Mouse (Mus musculus): ENCODE measurements around the gene Tap2.

DNA sequence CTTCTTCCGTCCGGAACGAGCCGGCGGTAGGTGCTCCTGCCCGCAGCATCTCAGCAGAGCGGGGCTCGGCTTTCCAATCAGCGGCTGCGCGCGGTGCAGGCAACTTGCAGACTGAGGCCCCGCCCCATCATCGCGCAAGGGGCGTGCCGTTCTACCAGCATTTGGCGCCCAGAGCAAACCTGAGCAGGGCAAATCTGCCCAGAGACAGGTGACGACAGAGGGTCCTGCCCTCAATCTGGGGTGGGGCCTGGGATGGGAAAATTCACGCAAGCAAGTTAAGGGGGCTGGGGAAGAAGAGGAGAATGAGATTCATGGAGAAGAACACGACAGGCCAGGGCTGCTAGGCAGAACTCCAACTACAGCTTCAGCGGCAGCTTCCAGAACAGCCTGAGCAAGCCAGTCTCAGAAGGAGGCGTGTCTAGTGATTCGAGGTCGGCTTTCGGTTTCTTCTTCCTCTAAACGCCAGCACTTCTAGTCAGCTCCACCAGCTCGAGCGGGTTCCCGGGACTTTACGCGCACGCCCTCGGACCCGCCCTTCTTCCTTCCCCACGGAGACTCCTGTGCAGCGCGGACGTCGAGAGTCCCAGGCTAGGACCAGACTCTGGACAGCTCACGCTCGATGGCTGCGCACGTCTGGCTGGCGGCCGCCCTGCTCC, 15.9 kb upstream of the Tap2 start, which contains the start of the genes Tap1 and Psmb9:
- TF ChIP-seq CTCF (IDR thresholded peaks at IDR 0.05; ENCODE audit: low read depth) (no peak; the same call in 1 of the 2 replicates), EP300 (optimal IDR thresholded peaks at IDR 0.05) (no peak)

Measured in stomach, postnatal 0 days (tissue).